Mouse (Mus musculus) liver (tissue): ENCODE measurements around the gene Sfswap.
"Not testable (repeated sequence)": the region's sequence is repeated elsewhere in the genome, so short reads cannot be mapped to it uniquely, and the experiment has no call there.

Source experiments
- DNase-seq: peaks from one replicate; pipeline ENCODE4 v3.0.0-alpha.2; 2020; ENCODE audit warnings: mixed read lengths

Sfswap gene

GRCm38 (mm10) chr5:129500722-129501634, at the start of gene Sfswap:
TSS of gene Sfswap (plus strand) at chr5:129501221.
- peak; percentile 82 for DNase-seq

GRCm38 (mm10) chr5:129452561-129452960, 48.5 kb upstream of the Sfswap start:
- no peak for DNase-seq

- DNase-seq: peak; percentile 45
Observed at GRCm38 (mm10) chr5:129454802-129455528, 46.1 kb upstream of the Sfswap start.

- DNase-seq: no peak
Observed at GRCm38 (mm10) chr5:129455529-129455896, 45.5 kb upstream of the Sfswap start.

GRCm38 (mm10) chr5:129456579-129457140, 44.4 kb upstream of the Sfswap start:
- no peak for DNase-seq

- DNase-seq: no peak
Observed at GRCm38 (mm10) chr5:129458109-129458508, 42.9 kb upstream of the Sfswap start.

- no peak for DNase-seq
Observed at GRCm38 (mm10) chr5:129458541-129458940, 42.5 kb upstream of the Sfswap start.

- no peak for DNase-seq
Observed at GRCm38 (mm10) chr5:129460798-129461476, 40.1 kb upstream of the Sfswap start.

GRCm38 (mm10) chr5:129463648-129464047, 37.4 kb upstream of the Sfswap start:
- DNase-seq: not testable (repeated sequence)

- no peak for DNase-seq
Observed at GRCm38 (mm10) chr5:129465788-129466187, 35.2 kb upstream of the Sfswap start.

- DNase-seq: no peak
Observed at GRCm38 (mm10) chr5:129475532-129476045, 25.4 kb upstream of the Sfswap start.

GRCm38 (mm10) chr5:129489879-129490278, 11.1 kb upstream of the Sfswap start:
- DNase-seq: no peak

- DNase-seq: peak; percentile 59
Observed at GRCm38 (mm10) chr5:129501671-129502070, 650 bp downstream of the Sfswap start.

GRCm38 (mm10) chr5:129506886-129507285, 5.9 kb downstream of the Sfswap start:
- DNase-seq: no peak

GRCm38 (mm10) chr5:129518180-129518579, 17.2 kb downstream of the Sfswap start:
- DNase-seq: peak; percentile 34

- DNase-seq: no peak
Observed at GRCm38 (mm10) chr5:129518786-129519185, 17.8 kb downstream of the Sfswap start.

- DNase-seq: no peak
Observed at GRCm38 (mm10) chr5:129519591-129519990, 18.6 kb downstream of the Sfswap start.

GRCm38 (mm10) chr5:129521501-129521900, 20.5 kb downstream of the Sfswap start:
- DNase-seq: no peak

GRCm38 (mm10) chr5:129521913-129522312, 20.9 kb downstream of the Sfswap start:
- no peak for DNase-seq

GRCm38 (mm10) chr5:129523166-129523565, 22.1 kb downstream of the Sfswap start:
- no peak for DNase-seq

- DNase-seq: no peak
Observed at GRCm38 (mm10) chr5:129524751-129525150, 23.7 kb downstream of the Sfswap start.

- DNase-seq: no peak
Observed at GRCm38 (mm10) chr5:129527162-129527561, 26.1 kb downstream of the Sfswap start.

- no peak for DNase-seq
Observed at GRCm38 (mm10) chr5:129529571-129529970, 28.6 kb downstream of the Sfswap start.
